16 mouse cellular contexts compared by ENCODE assay signal in genomic region chr16:34975544-34975943, GRCm38 (mm10). TPM values are rescaled to one million over a fixed set of nuclear protein-coding genes. Genes with fewer than 3 reads are reported as not detected.
DNase-seq lines count a peak whose midpoint lies in the region; ATAC-seq and TF ChIP-seq lines count a peak whose summit lies in the region.
"Had no signal": no experiment of that assay in that cellular context is flagged by ENCODE, and none has a peak within 500 bp of the region (broad histone marks: within the 10 kb centered on the region; RNA-seq: fewer than 3 reads in every experiment).

No protein-coding gene starts in this region.

- H3K36me3 ChIP-seq in heart, postnatal 0 days (replicated peaks; ENCODE audit: control insufficient read depth, insufficient read depth, low read length): peaks cover 7% of the 10 kb centered on the region; the same call in 1 of the 2 replicates
- peaks cover 41% of the 10 kb centered on the region for H3K36me3 ChIP-seq in lung, embryonic 16.5 days (ENCODE audit: control insufficient read depth, insufficient read depth, low read length)
- no peaks in the 10 kb centered on the region; the same call in 1 of the 2 replicates for H3K36me3 ChIP-seq in embryonic facial prominence, embryonic 14.5 days (ENCODE audit: control insufficient read depth, insufficient read depth, low read length)
- H3K36me3 ChIP-seq: hindbrain, embryonic 10.5 days; limb, embryonic 15.5 days had no signal

- H3K4me3 ChIP-seq in heart, postnatal 0 days (ENCODE audit: low read depth, low read length): no peak overlapping the region
- no peak overlapping the region for H3K4me3 ChIP-seq in lung, embryonic 16.5 days (ENCODE audit: low read length)
- no peak overlapping the region for H3K4me3 ChIP-seq in embryonic facial prominence, embryonic 14.5 days (ENCODE audit: low read depth, low read length)
- H3K4me3 ChIP-seq: forebrain, embryonic 13.5 days; hindbrain, embryonic 10.5 days; limb, embryonic 15.5 days had no signal

- ATAC-seq in heart, postnatal 0 days (ENCODE audit: insufficient read depth, low read depth): peak; percentile 66; the same call in 1 of the 2 replicates
- ATAC-seq in lung, embryonic 16.5 days (ENCODE audit: low read depth): peak; percentile 53; the same call in 1 of the 2 replicates
- no peak for ATAC-seq in embryonic facial prominence, embryonic 14.5 days (ENCODE audit: low read depth)
- ATAC-seq: forebrain, embryonic 13.5 days; intestine, embryonic 16.5 days had no signal

- WGBS in heart, postnatal 0 days: 34% methylated on average over 2 of the region's 2 CpGs
- 40% methylated on average over 2 of the region's 2 CpGs for WGBS in lung, embryonic 16.5 days
- WGBS in embryonic facial prominence, embryonic 14.5 days: 59% methylated on average over 2 of the region's 2 CpGs

- no peak overlapping the region for H3K27ac ChIP-seq in heart, postnatal 0 days (ENCODE audit: low read depth)
- H3K27ac ChIP-seq in lung, embryonic 16.5 days (ENCODE audit: low read length): no peak overlapping the region
- H3K27ac ChIP-seq in embryonic facial prominence, embryonic 14.5 days (replicated peaks; ENCODE audit: low read depth, low read length): no peak overlapping the region
- H3K27ac ChIP-seq: forebrain, embryonic 13.5 days; hindbrain, embryonic 10.5 days; limb, embryonic 15.5 days had no signal

- no peak overlapping the region for H3K9ac ChIP-seq in heart, postnatal 0 days (replicated peaks; ENCODE audit: low read depth, low read length)
- H3K9ac ChIP-seq in lung, embryonic 16.5 days (ENCODE audit: low read length): no peak overlapping the region
- no peak overlapping the region for H3K9ac ChIP-seq in embryonic facial prominence, embryonic 14.5 days (ENCODE audit: low read depth, low read length)
- H3K9ac ChIP-seq: forebrain, embryonic 13.5 days; limb, embryonic 15.5 days had no signal

- H3K4me2 ChIP-seq in heart, postnatal 0 days (ENCODE audit: low read depth, low read length): no peak overlapping the region
- no peak overlapping the region for H3K4me2 ChIP-seq in lung, embryonic 16.5 days (ENCODE audit: low read depth, low read length)
- H3K4me2 ChIP-seq in embryonic facial prominence, embryonic 14.5 days (ENCODE audit: low read depth, low read length): no peak overlapping the region
- H3K4me2 ChIP-seq: forebrain, embryonic 13.5 days; heart, embryonic 11.5 days; limb, embryonic 15.5 days had no signal

- no peak for DNase-seq in heart, postnatal 0 days (ENCODE audit: low spot score)
- DNase-seq in heart, postnatal 14 days: no peak
- DNase-seq in lung, postnatal 36 days: no peak
- peak; percentile 36 for DNase-seq in ES-CJ7 (ENCODE audit: low read depth, low spot score)
- peak; percentile 39 for DNase-seq in embryonic facial prominence, embryonic 14.5 days (ENCODE audit: low spot score)
- no peak for DNase-seq in cerebellum, postnatal 14 days
- DNase-seq: adrenal gland, postnatal 25 days; cerebellum, postnatal 36 days; gastrocnemius, postnatal 14 days; retina, postnatal 1 day had no signal

- H3K4me1 ChIP-seq in heart, postnatal 0 days (ENCODE audit: control insufficient read depth, insufficient read depth): peaks cover 7% of the 10 kb centered on the region; the same call in 1 of the 2 replicates
- H3K4me1 ChIP-seq in lung, embryonic 16.5 days (replicated peaks; ENCODE audit: control insufficient read depth, insufficient read depth, low read length): no peaks in the 10 kb centered on the region
- H3K4me1 ChIP-seq in embryonic facial prominence, embryonic 14.5 days (ENCODE audit: control insufficient read depth, insufficient read depth, low read length): 0 out of 2 replicates have a peak, but pooled peaks cover 4% of the 10 kb centered on the region
- H3K4me1 ChIP-seq: forebrain, embryonic 13.5 days had no signal

- H3K27me3 ChIP-seq in heart, postnatal 0 days (ENCODE audit: control insufficient read depth, insufficient read depth, low read length): no peaks in the 10 kb centered on the region
- H3K27me3 ChIP-seq in lung, embryonic 16.5 days (ENCODE audit: control insufficient read depth, insufficient read depth, low read depth, low read length): no peaks in the 10 kb centered on the region
- no peaks in the 10 kb centered on the region for H3K27me3 ChIP-seq in embryonic facial prominence, embryonic 14.5 days (replicated peaks; ENCODE audit: control insufficient read depth, insufficient read depth, low read length)
- H3K27me3 ChIP-seq: forebrain, embryonic 13.5 days; limb, embryonic 15.5 days had no signal

- TF ChIP-seq CTCF in heart, postnatal 0 days (IDR thresholded peaks at IDR 0.05; ENCODE audit: low read depth): peak; percentile 55

- intact Hi-C loops in heart, postnatal 14 days (cut with DNase I): loop anchor here (10.0 kb wide), 1 partner anchor 311 kb away; no protein-coding TSS in a partner anchor

- H3K9me3 ChIP-seq in heart, postnatal 0 days (replicated peaks; ENCODE audit: control insufficient read depth, low read length): no peaks in the 10 kb centered on the region
- no peaks in the 10 kb centered on the region for H3K9me3 ChIP-seq in lung, embryonic 16.5 days (ENCODE audit: control insufficient read depth, low read length)
- H3K9me3 ChIP-seq in embryonic facial prominence, embryonic 14.5 days (ENCODE audit: control insufficient read depth, low read length): no peaks in the 10 kb centered on the region
- H3K9me3 ChIP-seq: forebrain, embryonic 13.5 days; hindbrain, embryonic 10.5 days; limb, embryonic 15.5 days had no signal

- TF ChIP-seq EP300 in heart, postnatal 0 days (IDR thresholded peaks at IDR 0.05; ENCODE audit: low read depth): no peak

RNA-seq across cellular contexts. Expression of gene Hacd2, which starts 46.7 kb away (rescaled TPM):
- 2.6 and 6.1 TPM in 2 replicates for total RNA-seq in heart, postnatal 0 days (2014; rRNA removed; ENCODE audit: low replicate concordance)
- polyA plus RNA-seq in heart, postnatal 0 days (2015; fragmentation: Nextera tagmentation; extraction: Ambion mirVana): 34.1 and 34.2 TPM in 2 replicates
- 1 to 10 TPM; 8.3 to 8.5 TPM for total RNA-seq in heart, postnatal 14 days (2021)
- polyA plus RNA-seq in lung, embryonic 16.5 days (2015; fragmentation: Nextera tagmentation; extraction: Ambion mirVana): 78.2 and 92.9 TPM in 2 replicates
- polyA plus RNA-seq in embryonic facial prominence, embryonic 14.5 days (2014; fragmentation: Nextera tagmentation; extraction: Ambion mirVana): 56.8 and 61.8 TPM in 2 replicates

Comparison
In these comparisons a context has a peak if more than half of its experiments do, and no peak if none do; other contexts are left out.
1. DNase-seq: peak in ES-CJ7 (single experiment) and embryonic facial prominence, embryonic 14.5 days (single experiment); none in heart, postnatal 0 days (single experiment), heart, postnatal 14 days (0 of 2), lung, postnatal 36 days (single experiment) and cerebellum, postnatal 14 days (0 of 2).